Mouse (Mus musculus) effector memory CD4-positive, alpha-beta T cell, adult 7 months (primary cell): Measurements from ENCODE around the gene AC131692.1. TPM values are rescaled to one million over a fixed set of nuclear protein-coding genes. Genes with fewer than 3 reads are reported as not detected.

ENCODE experiments used
- polyA plus RNA-seq: library from polyadenylated mRNA; unstranded; fragments of 100-300 nt; shearing (Covaris generic); gene quantifications from one replicate; pipeline ENCODE4 v1.2.1, GENCODE M21; 2017

The AC131692.1 gene
- polyA plus RNA-seq, 1 experiment from 2014 or later = not detected

Other genes starting within 250 kb of the AC131692.1 start
- 120 TPM for gene Frmd8, start 219.1 kb upstream of the AC131692.1 start, polyA plus RNA-seq
- 21.1 TPM for gene Slc25a45, start 216.6 kb upstream of the AC131692.1 start, polyA plus RNA-seq
- gene Tigd3, start 200.3 kb upstream of the AC131692.1 start, polyA plus RNA-seq = 0.30 TPM
- 126 TPM for gene Dpf2, start 181.4 kb upstream of the AC131692.1 start, polyA plus RNA-seq
- gene Cdc42ep2, start 169.6 kb upstream of the AC131692.1 start, polyA plus RNA-seq = 0.29 TPM
- 35.9 TPM for gene Pola2, start 130.2 kb upstream of the AC131692.1 start, polyA plus RNA-seq
- gene Slc22a20, start 108.3 kb upstream of the AC131692.1 start, polyA plus RNA-seq = not detected
- 43.6 TPM for gene Capn1, start 78.5 kb upstream of the AC131692.1 start, polyA plus RNA-seq
- gene Syvn1, start 47.8 kb upstream of the AC131692.1 start, polyA plus RNA-seq = 55.4 TPM
- gene Mrpl49, start 36.6 kb upstream of the AC131692.1 start, polyA plus RNA-seq = 22.8 TPM
- gene Fau, start 36.6 kb upstream of the AC131692.1 start, polyA plus RNA-seq = 995 TPM
- gene Znhit2, start 33.2 kb upstream of the AC131692.1 start, polyA plus RNA-seq = 17.7 TPM
- gene Tm7sf2, start 26.0 kb upstream of the AC131692.1 start, polyA plus RNA-seq = 6.2 TPM
- gene Vps51, start 17.2 kb upstream of the AC131692.1 start, polyA plus RNA-seq = 79.3 TPM
- gene Tmem262, start 14.4 kb upstream of the AC131692.1 start, polyA plus RNA-seq = not detected
- gene Gm28374, start 12.2 kb upstream of the AC131692.1 start, polyA plus RNA-seq = 1.2 TPM
- 26.0 TPM for gene Zfpl1, start 9.5 kb upstream of the AC131692.1 start, polyA plus RNA-seq
- 0.80 TPM for gene Cdca5, start 9.4 kb upstream of the AC131692.1 start, polyA plus RNA-seq
- gene Naaladl1, start 11.4 kb downstream of the AC131692.1 start, polyA plus RNA-seq = not detected
- gene Sac3d1, start 24.2 kb downstream of the AC131692.1 start, polyA plus RNA-seq = 6.3 TPM
- gene Snx15, start 33.9 kb downstream of the AC131692.1 start, polyA plus RNA-seq = 28.8 TPM
- gene Batf2, start 46.6 kb downstream of the AC131692.1 start, polyA plus RNA-seq = not detected
- gene Arl2, start 47.1 kb downstream of the AC131692.1 start, polyA plus RNA-seq = 38.1 TPM
- gene Majin, start 90.0 kb downstream of the AC131692.1 start, polyA plus RNA-seq = 0.33 TPM
- gene Gpha2, start 132.0 kb downstream of the AC131692.1 start, polyA plus RNA-seq = not detected
- 15.8 TPM for gene Ppp2r5b, start 141.5 kb downstream of the AC131692.1 start, polyA plus RNA-seq
- gene Atg2a, start 147.2 kb downstream of the AC131692.1 start, polyA plus RNA-seq = 70.6 TPM
- 38.7 TPM for gene Ehd1, start 182.3 kb downstream of the AC131692.1 start, polyA plus RNA-seq
- gene Cdc42bpg, start 212.0 kb downstream of the AC131692.1 start, polyA plus RNA-seq = 0.48 TPM
- 31.5 TPM for gene Men1, start 240.6 kb downstream of the AC131692.1 start, polyA plus RNA-seq
- 103 TPM for gene Map4k2, start 246.7 kb downstream of the AC131692.1 start, polyA plus RNA-seq